Mouse (Mus musculus) cerebellum, adult 2 months (tissue): ENCODE measurements around the gene Tom1.

Experiments
- CTCF ChIP-seq: fragments of 200-500 bp; IDR thresholded peaks from 2 replicates; pipeline ENCODE4 v1.5.1; 2011; ENCODE audit warnings: low read depth, mild to moderate bottlenecking, control low read depth, low read length, moderate library complexity, borderline replicate concordance; ENCODE audit not compliant: insufficient read depth
- POLR2A ChIP-seq: fragments of 200-500 bp; IDR thresholded peaks from 2 replicates; pipeline ENCODE4 v1.6.1; 2011; ENCODE audit warnings: low read length, control low read depth, borderline replicate concordance; ENCODE audit not compliant: insufficient read depth

DNA sequence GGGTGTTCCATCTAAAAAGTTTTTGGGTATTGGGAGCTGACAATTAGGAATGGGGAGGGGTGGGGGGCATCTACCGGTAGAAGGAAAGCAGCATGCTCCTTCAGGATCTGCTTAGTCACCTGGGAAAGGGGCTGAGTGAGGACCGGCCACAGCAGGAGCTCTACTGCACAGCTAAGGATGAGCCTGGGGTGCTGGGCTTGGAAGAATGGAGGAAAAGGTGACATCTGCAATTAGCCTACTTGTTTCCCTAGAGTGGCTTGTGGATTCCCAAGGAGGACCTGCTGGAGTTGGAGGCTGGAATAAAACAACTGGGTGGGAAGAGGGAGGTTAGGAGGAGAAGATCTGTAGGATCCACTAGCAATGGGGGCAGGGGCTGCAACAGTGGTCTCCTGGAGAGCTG is 19.9 kb upstream of the Tom1 start:
- TF ChIP-seq CTCF (no peak), POLR2A (no peak)
